Mouse (Mus musculus) ES-E14 (cell line): ENCODE data around the gene Glycam1.

ENCODE experiments used
- HCFC1 ChIP-seq: IDR thresholded peaks from 2 replicates; pipeline ENCODE4 v1.6.1; 2012; ENCODE audit warnings: low read length, inconsistent platforms, borderline replicate concordance; ENCODE audit not compliant: insufficient read depth
- MAFK ChIP-seq: IDR thresholded peaks from 2 replicates; pipeline ENCODE4 v1.6.1; 2014; ENCODE audit warnings: mild to moderate bottlenecking, low read depth, low read length, inconsistent platforms; ENCODE audit not compliant: insufficient read depth
- ZC3H11A ChIP-seq: IDR thresholded peaks from 2 replicates; pipeline ENCODE4 v1.6.1; 2012; ENCODE audit warnings: low read depth, mild to moderate bottlenecking, inconsistent platforms, low read length, borderline replicate concordance

DNA sequence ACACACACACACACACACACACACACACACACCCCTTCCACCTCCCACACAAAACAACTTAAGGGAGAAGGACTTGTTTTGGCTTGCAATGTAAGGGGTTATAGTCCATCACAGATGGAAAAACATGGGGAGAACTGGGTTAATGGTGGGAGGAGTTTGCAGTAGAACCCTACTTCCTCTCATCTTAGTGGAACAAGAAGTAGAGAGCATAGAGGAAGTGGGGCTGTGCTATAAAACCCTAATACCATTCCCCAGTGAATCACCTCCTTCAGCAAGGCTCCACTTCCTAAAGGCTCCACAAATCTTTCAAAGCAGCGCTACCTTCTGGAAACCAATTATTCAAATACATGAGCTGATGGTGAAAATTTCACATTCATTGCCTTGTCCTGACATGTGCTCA lies 15.4 kb downstream of the Glycam1 start:
- TF ChIP-seq MAFK (no peak), HCFC1 (no peak), ZC3H11A (no peak)
